Mouse (Mus musculus) frontal cortex, adult (tissue): ENCODE measurements around the gene Pkd2l1.

Source experiments
- ATAC-seq: cut with Nextera tagmentation; 2 replicates; pipeline ENCODE4 v1.9.2; 2017; ENCODE audit warnings: mild to moderate bottlenecking, moderate library complexity, mixed read lengths; ENCODE audit not compliant: low TSS enrichment

The Pkd2l1 gene

GRCm38 (mm10) chr19:44192342-44192741 lies at the start of gene Pkd2l1:
Gene Pkd2l1, minus strand, starts transcription at chr19:44192442.
- no peak for ATAC-seq

GRCm38 (mm10) chr19:44238906-44239305 lies 46.7 kb upstream of the Pkd2l1 start:
- no peak for ATAC-seq

- peak; percentile 72 for ATAC-seq
Measured at GRCm38 (mm10) chr19:44237471-44238006, 45.3 kb upstream of the Pkd2l1 start.

- ATAC-seq = no peak
Measured at GRCm38 (mm10) chr19:44231608-44232151, 39.4 kb upstream of the Pkd2l1 start.

GRCm38 (mm10) chr19:44230212-44230611 lies 38.0 kb upstream of the Pkd2l1 start:
- peak; percentile 79 for ATAC-seq

- ATAC-seq = no peak
Measured at GRCm38 (mm10) chr19:44229776-44230175, 37.5 kb upstream of the Pkd2l1 start.

GRCm38 (mm10) chr19:44225728-44226127 lies 33.5 kb upstream of the Pkd2l1 start:
- ATAC-seq = no peak

GRCm38 (mm10) chr19:44217958-44218525 lies 25.8 kb upstream of the Pkd2l1 start:
- no peak for ATAC-seq

GRCm38 (mm10) chr19:44215255-44215654 lies 23.0 kb upstream of the Pkd2l1 start:
- no peak for ATAC-seq

- no peak for ATAC-seq
Measured at GRCm38 (mm10) chr19:44207079-44207478, 14.8 kb upstream of the Pkd2l1 start.

GRCm38 (mm10) chr19:44203015-44203564 lies 10.8 kb upstream of the Pkd2l1 start, which contains the start of gene Scd3:
Gene Scd3, plus strand, starts transcription at chr19:44203269.
- ATAC-seq = no peak

- ATAC-seq = no peak
Measured at GRCm38 (mm10) chr19:44198964-44199363, 6.7 kb upstream of the Pkd2l1 start.

GRCm38 (mm10) chr19:44198494-44198893 lies 6.3 kb upstream of the Pkd2l1 start:
- ATAC-seq = no peak

GRCm38 (mm10) chr19:44197053-44197852 lies 5.0 kb upstream of the Pkd2l1 start:
- ATAC-seq = no peak

- peak; percentile 83 for ATAC-seq
Measured at GRCm38 (mm10) chr19:44195138-44195537, 2.9 kb upstream of the Pkd2l1 start.

GRCm38 (mm10) chr19:44193906-44194305 lies 1.7 kb upstream of the Pkd2l1 start:
- no peak for ATAC-seq

GRCm38 (mm10) chr19:44189056-44189455 lies 3.2 kb downstream of the Pkd2l1 start:
- ATAC-seq = no peak

- ATAC-seq = no peak
Measured at GRCm38 (mm10) chr19:44183968-44184367, 8.3 kb downstream of the Pkd2l1 start.

- no peak for ATAC-seq
Measured at GRCm38 (mm10) chr19:44180502-44180901, 11.7 kb downstream of the Pkd2l1 start.

GRCm38 (mm10) chr19:44176741-44177140 lies 15.5 kb downstream of the Pkd2l1 start:
- ATAC-seq = no peak

GRCm38 (mm10) chr19:44174835-44175234 lies 17.4 kb downstream of the Pkd2l1 start:
- ATAC-seq = no peak

GRCm38 (mm10) chr19:44161515-44161914 lies 30.7 kb downstream of the Pkd2l1 start:
- ATAC-seq = peak; percentile 62; the same call in 1 of the 2 replicates
